Mouse (Mus musculus) mesoderm, embryonic 11.5 days (tissue): Measurements from ENCODE around the gene Tmem41b.

Experiments
- DNase-seq: peaks from one replicate; pipeline ENCODE4 v3.0.0-alpha.2; 2012; ENCODE audit warnings: low read depth, low spot score

Tmem41b gene

GRCm38 (mm10) chr7:109922889-109923288 lies 63.8 kb downstream of the Tmem41b start:
- DNase-seq, result no peak
